Mouse (Mus musculus) kidney, postnatal 0 days (tissue): Measurements from ENCODE around the gene Ttc22. TPM values are rescaled to one million over a fixed set of nuclear protein-coding genes. Genes with fewer than 3 reads are reported as not detected.

ENCODE experiments used
- ATAC-seq: fragments of 200-750 bp; cut with Nextera tagmentation; replicated peaks from 2 replicates; pipeline ENCODE4 v1.8.0; 2017; ENCODE audit warnings: low read depth, moderate number of reproducible peaks, moderate TSS enrichment, moderate library complexity; ENCODE audit not compliant: low FRiP score
- DNase-seq: peaks from one replicate; pipeline ENCODE4 v3.0.0-alpha.2; 2016; ENCODE audit warnings: low spot score
- H3K27ac ChIP-seq: fragments of 300-500 bp; sonication (generic); 2 replicates; pipeline ENCODE4 v1.5.1; 2014; ENCODE audit warnings: mild to moderate bottlenecking
- H3K27me3 ChIP-seq: fragments of 300-500 bp; sonication (generic); 2 replicates; pipeline ENCODE4 v1.6.1; 2014; ENCODE audit warnings: low read length, mixed read lengths; ENCODE audit not compliant: insufficient read depth
- H3K36me3 ChIP-seq: fragments of 300-500 bp; sonication (generic); 2 replicates; pipeline ENCODE4 v1.6.1; 2014; ENCODE audit warnings: low read length, mixed read lengths; ENCODE audit not compliant: insufficient read depth
- H3K4me1 ChIP-seq: fragments of 300-500 bp; sonication (generic); replicated peaks from 2 replicates; pipeline ENCODE4 v1.6.1; 2014; ENCODE audit warnings: antibody characterized with exemption, low read length, mixed read lengths; ENCODE audit not compliant: insufficient read depth
- H3K4me2 ChIP-seq: fragments of 300-500 bp; sonication (generic); 2 replicates; pipeline ENCODE4 v1.6.1; 2014; ENCODE audit warnings: mild to moderate bottlenecking, low read length, moderate library complexity, mixed read lengths
- H3K4me3 ChIP-seq: fragments of 300-500 bp; sonication (generic); replicated peaks from 2 replicates; pipeline ENCODE4 v1.5.1; 2014; ENCODE audit warnings: low read depth, low read length
- H3K9ac ChIP-seq: fragments of 300-500 bp; sonication (generic); 2 replicates; pipeline ENCODE4 v1.6.1; 2014; ENCODE audit warnings: low read depth, low read length
- H3K9me3 ChIP-seq: fragments of 300-500 bp; sonication (generic); replicated peaks from 2 replicates; pipeline ENCODE4 v1.6.1; 2016; ENCODE audit warnings: low read length, inconsistent platforms, mixed read lengths
- CTCF ChIP-seq: IDR thresholded peaks from 2 replicates; pipeline ENCODE4 v1.5.1; 2016; ENCODE audit warnings: antibody characterized with exemption, low read depth, mild to moderate bottlenecking, moderate library complexity
- WGBS: fragments of 180-500 bp; shearing (Covaris S2); extraction: QIAGEN DNeasy Blood & Tissue Kit; methylation state at CpG from one replicate; pipeline ENCODE4 v1.1.7; 2014; 5-methylcytosine and 5-hydroxymethylcytosine counted together
- polyA plus RNA-seq: library from polyadenylated mRNA; unstranded; fragments of >200 nt; fragmentation: Nextera tagmentation; extraction: Ambion mirVana; gene quantifications from 2 replicates; pipeline ENCODE4 v1.2.1, GENCODE M21; 2015

The Ttc22 gene
- polyA plus RNA-seq, 1 experiment from 2014 or later = 5.9 TPM

GRCm38 (mm10) chr4:106630333-106631220 lies 8.3 kb downstream of the Ttc22 start:
- DNase-seq (peak; percentile 73), ATAC-seq (no peak)
- TF ChIP-seq CTCF = peak; percentile 88
- H3K4me3 ChIP-seq = no peak overlapping the region
- H3K4me2 ChIP-seq = no peak overlapping the region
- no peaks in the 10 kb centered on the region for H3K36me3 ChIP-seq
- H3K27ac ChIP-seq = 0 out of 2 replicates have a peak overlapping the region, but pooled peaks have one; percentile 68
- WGBS = 16% methylated on average over 14 of the region's 14 CpGs
- H3K9me3 ChIP-seq = no peaks in the 10 kb centered on the region
- peaks cover 11% of the 10 kb centered on the region for H3K4me1 ChIP-seq
- H3K27me3 ChIP-seq = no peaks in the 10 kb centered on the region
- no peak overlapping the region for H3K9ac ChIP-seq

GRCm38 (mm10) chr4:106632313-106632712 lies 10.1 kb downstream of the Ttc22 start:
- H3K4me2 ChIP-seq = no peak overlapping the region
- H3K4me1 ChIP-seq = peaks cover 11% of the 10 kb centered on the region
- WGBS = 15% methylated on average over 2 of the region's 3 CpGs
- H3K27ac ChIP-seq = peak overlapping the region; percentile 42; the same call in 1 of the 2 replicates
- H3K4me3 ChIP-seq = no peak overlapping the region
- H3K9ac ChIP-seq = no peak overlapping the region
- H3K36me3 ChIP-seq = no peaks in the 10 kb centered on the region
- TF ChIP-seq CTCF = no peak
- no peak for DNase-seq
- no peaks in the 10 kb centered on the region for H3K27me3 ChIP-seq
- no peaks in the 10 kb centered on the region for H3K9me3 ChIP-seq
- no peak for ATAC-seq

- Histone ChIP-seq H3K27ac (peak overlapping the region; percentile 70), H3K9ac (no peak overlapping the region), H3K4me3 (no peak overlapping the region), H3K4me2 (no peak overlapping the region), H3K4me1 (peaks cover 11% of the 10 kb centered on the region), H3K9me3 (no peaks in the 10 kb centered on the region), H3K36me3 (no peaks in the 10 kb centered on the region), H3K27me3 (no peaks in the 10 kb centered on the region)
- no peak for TF ChIP-seq CTCF
- ATAC-seq (peak; percentile 62), DNase-seq (peak; percentile 90)
- 15% methylated on average over 8 of the region's 8 CpGs for WGBS
Measured at GRCm38 (mm10) chr4:106633281-106634085, 11.3 kb downstream of the Ttc22 start.

- no peak for DNase-seq
- TF ChIP-seq CTCF = no peak
- WGBS = 38% methylated on average over 9 of the region's 9 CpGs
- Histone ChIP-seq H3K4me3 (no peak overlapping the region), H3K27me3 (no peaks in the 10 kb centered on the region), H3K27ac (peak overlapping the region; percentile 70), H3K9me3 (no peaks in the 10 kb centered on the region), H3K4me1 (peaks cover 8% of the 10 kb centered on the region), H3K36me3 (no peaks in the 10 kb centered on the region), H3K9ac (no peak overlapping the region), H3K4me2 (no peak overlapping the region)
- 0 out of 2 replicates have a peak, but pooled peaks have one; percentile 25 for ATAC-seq
Measured at GRCm38 (mm10) chr4:106634086-106634479, 11.9 kb downstream of the Ttc22 start.

GRCm38 (mm10) chr4:106643483-106644217 lies 21.4 kb downstream of the Ttc22 start:
- no peak for TF ChIP-seq CTCF
- H3K4me2 ChIP-seq = no peak overlapping the region
- no peaks in the 10 kb centered on the region for H3K36me3 ChIP-seq
- peaks cover 23% of the 10 kb centered on the region for H3K4me1 ChIP-seq
- no peak overlapping the region for H3K9ac ChIP-seq
- H3K27ac ChIP-seq = peak overlapping the region; percentile 60
- WGBS = 2% methylated on average over 8 of the region's 8 CpGs
- H3K27me3 ChIP-seq = no peaks in the 10 kb centered on the region
- ATAC-seq (peak; percentile 37), DNase-seq (peak; percentile 74)
- no peaks in the 10 kb centered on the region for H3K9me3 ChIP-seq
- H3K4me3 ChIP-seq = no peak overlapping the region

- H3K27me3 ChIP-seq = no peaks in the 10 kb centered on the region
- no peak overlapping the region for H3K9ac ChIP-seq
- TF ChIP-seq CTCF = no peak
- no peak overlapping the region for H3K4me2 ChIP-seq
- peak overlapping the region; percentile 60; the same call in 1 of the 2 replicates for H3K27ac ChIP-seq
- no peak for DNase-seq
- peaks cover 23% of the 10 kb centered on the region for H3K4me1 ChIP-seq
- no peaks in the 10 kb centered on the region for H3K36me3 ChIP-seq
- H3K9me3 ChIP-seq = no peaks in the 10 kb centered on the region
- WGBS = 29% methylated on average over 6 of the region's 6 CpGs
- H3K4me3 ChIP-seq = no peak overlapping the region
- no peak for ATAC-seq
Measured at GRCm38 (mm10) chr4:106644218-106644610, 22.0 kb downstream of the Ttc22 start.
